Mouse (Mus musculus): ENCODE data around the gene Lce1f. TPM values are rescaled to one million over a fixed set of nuclear protein-coding genes. Genes with fewer than 3 reads are reported as not detected.
"Not testable (repeated sequence)": the region's sequence is repeated elsewhere in the genome, so short reads cannot be mapped to it uniquely, and the experiment has no call there.

Gene Lce1f
- total and polyA plus RNA-seq, 3 experiments, result not detected

DNA sequence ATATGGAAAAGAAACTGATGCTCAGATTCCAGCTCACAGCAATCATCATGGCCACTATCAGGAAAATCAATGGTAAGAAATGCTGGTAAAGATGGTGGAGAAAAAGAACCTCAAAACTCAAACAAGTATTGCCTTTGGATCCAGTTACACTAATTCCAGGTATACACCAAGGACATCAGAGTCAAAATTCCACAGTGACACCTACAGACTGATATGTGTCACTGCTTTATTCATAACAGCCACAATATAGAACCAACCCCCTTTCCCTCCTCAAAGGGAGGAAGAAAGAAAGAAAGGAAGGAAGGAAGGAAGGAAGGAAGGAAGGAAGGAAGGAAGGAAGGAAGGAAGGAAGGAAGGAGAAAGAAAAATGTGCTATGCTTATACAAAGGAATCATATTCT, 5.0 kb downstream of the Lce1f start:
- Histone ChIP-seq H3K9ac (ENCODE audit: low read depth, low read length) (no peak overlapping the region), H3K4me3 (no peak overlapping the region), H3K79me2 (replicated peaks; ENCODE audit: control insufficient read depth, insufficient read depth, low read length) (no peaks in the 10 kb centered on the region), H3K36me3 (ENCODE audit: control insufficient read depth, insufficient read depth, low read length) (no peaks in the 10 kb centered on the region), H3K27ac (no peak overlapping the region), H3K4me1 (ENCODE audit: control insufficient read depth, insufficient read depth, low read length) (no peaks in the 10 kb centered on the region), H3K27me3 (ENCODE audit: control insufficient read depth, insufficient read depth, low read length) (no peaks in the 10 kb centered on the region)
- TF ChIP-seq EP300 (IDR thresholded peaks at IDR 0.05; ENCODE audit: insufficient read depth, low read depth, low read length) (no peak), POLR2A (IDR thresholded peaks at IDR 0.05; ENCODE audit: insufficient read depth, low read depth, low read length) (no peak), CTCF (IDR thresholded peaks at IDR 0.05) (no peak)
- no peak for DNase-seq
- intact Hi-C loops (cut with DNase I), result no loop called here

- DNase-seq, result no peak
- no peaks in the 10 kb centered on the region for H3K79me2 ChIP-seq (replicated peaks; ENCODE audit: control insufficient read depth, insufficient read depth, low read length)
- TF ChIP-seq POLR2A (IDR thresholded peaks at IDR 0.05; ENCODE audit: insufficient read depth, low read depth, low read length) (no peak), CTCF (IDR thresholded peaks at IDR 0.05) (no peak), EP300 (IDR thresholded peaks at IDR 0.05; ENCODE audit: insufficient read depth, low read depth, low read length) (no peak)
- 76% methylated on average over 2 of the region's 2 CpGs for WGBS
- H3K27ac ChIP-seq, result no peak within 1 kb of the TSS
- intact Hi-C loops (cut with DNase I), result no loop called here
- H3K9ac ChIP-seq (ENCODE audit: low read depth, low read length), result no peak within 1 kb of the TSS
- H3K4me3 ChIP-seq, result no peak within 1 kb of the TSS
- no peaks in the 10 kb centered on the region for H3K27me3 ChIP-seq (ENCODE audit: control insufficient read depth, insufficient read depth, low read length)
- H3K36me3 ChIP-seq (ENCODE audit: control insufficient read depth, insufficient read depth, low read length), result no peaks in the 10 kb centered on the region
- no peaks in the 10 kb centered on the region for H3K4me1 ChIP-seq (ENCODE audit: control insufficient read depth, insufficient read depth, low read length)
Measured at GRCm38 (mm10) chr3:92708974-92709373, 11.2 kb downstream of the Lce1f start, which contains the start of gene Lce1e. Gene Lce1e (minus strand): TSS chr3:92709074.

GRCm38 (mm10) chr3:92694613-92695012, 25.5 kb downstream of the Lce1f start:
- Histone ChIP-seq H3K4me1 (ENCODE audit: control insufficient read depth, insufficient read depth, low read length) (no peaks in the 10 kb centered on the region), H3K36me3 (ENCODE audit: control insufficient read depth, insufficient read depth, low read length) (no peaks in the 10 kb centered on the region), H3K9ac (ENCODE audit: low read depth, low read length) (no peak overlapping the region), H3K27ac (no peak overlapping the region), H3K4me3 (no peak overlapping the region), H3K79me2 (replicated peaks; ENCODE audit: control insufficient read depth, insufficient read depth, low read length) (no peaks in the 10 kb centered on the region), H3K27me3 (ENCODE audit: control insufficient read depth, insufficient read depth, low read length) (no peaks in the 10 kb centered on the region)
- TF ChIP-seq CTCF (IDR thresholded peaks at IDR 0.05) (no peak), EP300 (IDR thresholded peaks at IDR 0.05; ENCODE audit: insufficient read depth, low read depth, low read length) (no peak), POLR2A (IDR thresholded peaks at IDR 0.05; ENCODE audit: insufficient read depth, low read depth, low read length) (no peak)
- WGBS, result 11% methylated on average over 1 of the region's 1 CpGs
- no peak for DNase-seq
- intact Hi-C loops (cut with DNase I), result no loop called here

- H3K27ac ChIP-seq, result no peak overlapping the region
- no peak for DNase-seq
- no peak overlapping the region for H3K4me3 ChIP-seq
- intact Hi-C loops (cut with DNase I), result no loop called here
- no peak overlapping the region for H3K9ac ChIP-seq (ENCODE audit: low read depth, low read length)
- no peaks in the 10 kb centered on the region for H3K79me2 ChIP-seq (replicated peaks; ENCODE audit: control insufficient read depth, insufficient read depth, low read length)
- TF ChIP-seq EP300 (IDR thresholded peaks at IDR 0.05; ENCODE audit: insufficient read depth, low read depth, low read length), result no peak
- TF ChIP-seq CTCF (IDR thresholded peaks at IDR 0.05), result no peak
- TF ChIP-seq POLR2A (IDR thresholded peaks at IDR 0.05; ENCODE audit: insufficient read depth, low read depth, low read length), result no peak
- no peaks in the 10 kb centered on the region for H3K36me3 ChIP-seq (ENCODE audit: control insufficient read depth, insufficient read depth, low read length)
- H3K27me3 ChIP-seq (ENCODE audit: control insufficient read depth, insufficient read depth, low read length), result no peaks in the 10 kb centered on the region
- H3K4me1 ChIP-seq (ENCODE audit: control insufficient read depth, insufficient read depth, low read length), result no peaks in the 10 kb centered on the region
Measured at GRCm38 (mm10) chr3:92691688-92692087, 28.5 kb downstream of the Lce1f start.

DNA sequence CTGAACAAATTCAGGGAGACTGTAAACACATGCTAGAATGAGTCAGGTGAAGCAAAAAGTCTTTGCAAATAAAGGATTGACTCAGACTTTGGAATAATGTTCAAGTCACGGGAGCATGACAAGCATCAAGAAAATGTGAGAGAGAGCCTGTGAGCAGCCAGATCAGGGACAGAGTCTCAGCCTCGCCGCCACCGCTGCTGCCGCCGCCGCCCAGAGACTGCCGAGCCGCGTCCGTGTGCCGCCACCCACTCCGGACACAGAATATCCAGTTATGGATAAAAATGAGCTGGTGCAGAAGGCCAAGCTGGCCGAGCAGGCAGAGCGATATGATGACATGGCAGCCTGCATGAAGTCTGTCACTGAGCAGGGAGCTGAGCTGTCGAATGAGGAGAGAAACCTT, 31.0 kb downstream of the Lce1f start:
- not testable (repeated sequence) for H3K27me3 ChIP-seq (ENCODE audit: control insufficient read depth, insufficient read depth, low read length)

DNA sequence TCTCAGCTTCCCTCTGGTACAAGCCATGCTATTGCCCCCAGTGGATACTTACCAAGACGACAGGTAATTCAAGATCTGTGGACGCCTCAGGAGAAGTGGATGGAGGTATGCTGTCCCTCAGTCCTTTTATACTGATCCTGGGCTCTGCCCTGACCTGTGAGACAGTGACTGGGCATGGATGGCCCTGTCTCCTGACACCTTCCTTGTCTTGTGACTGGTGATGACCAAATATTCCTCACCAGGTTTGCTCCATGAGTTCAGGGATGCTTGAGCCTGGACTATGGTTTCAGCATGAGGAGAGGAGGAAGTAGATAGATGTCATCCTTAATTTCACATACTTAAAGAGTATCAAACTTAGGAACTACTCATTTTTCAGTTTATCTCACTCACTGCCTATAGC, 33.0 kb downstream of the Lce1f start, which contains the start of gene Lce1d:
Lce1d (minus strand) TSS at position 101 of the 400 bp plus-strand sequence.
- TF ChIP-seq CTCF (IDR thresholded peaks at IDR 0.05) (no peak), EP300 (IDR thresholded peaks at IDR 0.05; ENCODE audit: insufficient read depth, low read depth, low read length) (no peak), POLR2A (IDR thresholded peaks at IDR 0.05; ENCODE audit: insufficient read depth, low read depth, low read length) (no peak)
- intact Hi-C loops (cut with DNase I), result no loop called here
- H3K27me3 ChIP-seq (ENCODE audit: control insufficient read depth, insufficient read depth, low read length), result no peaks in the 10 kb centered on the region
- H3K4me1 ChIP-seq (ENCODE audit: control insufficient read depth, insufficient read depth, low read length), result no peaks in the 10 kb centered on the region
- 43% methylated on average over 2 of the region's 2 CpGs for WGBS
- H3K4me3 ChIP-seq, result no peak within 1 kb of the TSS
- H3K27ac ChIP-seq, result no peak within 1 kb of the TSS
- DNase-seq, result no peak
- H3K36me3 ChIP-seq (ENCODE audit: control insufficient read depth, insufficient read depth, low read length), result no peaks in the 10 kb centered on the region
- H3K9ac ChIP-seq (ENCODE audit: low read depth, low read length), result no peak within 1 kb of the TSS
- H3K79me2 ChIP-seq (replicated peaks; ENCODE audit: control insufficient read depth, insufficient read depth, low read length), result no peaks in the 10 kb centered on the region

More for the DNA sequence above, 31.0 kb downstream of the Lce1f start:
- H3K4me1 ChIP-seq (ENCODE audit: control insufficient read depth, insufficient read depth, low read length); H3K4me3 ChIP-seq; H3K36me3 ChIP-seq (ENCODE audit: control insufficient read depth, insufficient read depth, low read length); H3K79me2 ChIP-seq (replicated peaks; ENCODE audit: control insufficient read depth, insufficient read depth, low read length); intact Hi-C loops (cut with DNase I); H3K9ac ChIP-seq (ENCODE audit: low read depth, low read length); H3K27ac ChIP-seq: not testable (repeated sequence)
- peak in 1 of 2 experiments; percentile 27 for DNase-seq
- WGBS, result 65% methylated on average over 16 of the region's 16 CpGs
